Mouse (Mus musculus) heart, adult 10 weeks (tissue): ENCODE measurements around the gene Slx4ip. TPM values are rescaled to one million over a fixed set of nuclear protein-coding genes. Genes with fewer than 3 reads are reported as not detected.

Source experiments
- polyA plus RNA-seq: library from polyadenylated mRNA; stranded (reverse); fragments of 350-450 nt; fragmentation: Illumina TruSeq; extraction: RNeasy Lipid Tissue Mini Kit (QIAGEN cat#74804); gene quantifications from one replicate; pipeline ENCODE4 v1.2.3, GENCODE M21; 2014; ENCODE audit warnings: low read depth, low replicate concordance

Gene Slx4ip
- polyA plus RNA-seq: 1.7 TPM

GRCm38 (mm10) chr2:136891068-136891950 lies at the start of gene Slx4ip, which contains the start of the genes AL731706.1 and Mkks:
Slx4ip (plus strand) TSS chr2:136891218.
AL731706.1 (minus strand) TSS chr2:136891389.
Mkks (minus strand) TSS chr2:136891389.

GRCm38 (mm10) chr2:136885579-136885978 lies 5.4 kb upstream of the Slx4ip start, which contains the start of gene AL731706.2:
AL731706.2 (minus strand) TSS chr2:136885679.

GRCm38 (mm10) chr2:137116025-137116674 lies 225.1 kb downstream of the Slx4ip start, which contains the start of gene Jag1:
Jag1 (minus strand) TSS chr2:137116644.

Other genes with a start within 250 kb of the Slx4ip start
- 0.65 TPM for gene Snap25, start 177.8 kb upstream of the Slx4ip start, polyA plus RNA-seq
- gene AL731706.2, start 5.5 kb upstream of the Slx4ip start, polyA plus RNA-seq: 17.5 TPM
- 59.4 TPM for gene AL731706.1, start 171 bp downstream of the Slx4ip start, polyA plus RNA-seq
- gene Mkks, start 171 bp downstream of the Slx4ip start, polyA plus RNA-seq: 23.7 TPM
- 6.4 TPM for gene Jag1, start 225.4 kb downstream of the Slx4ip start, polyA plus RNA-seq